Mouse (Mus musculus) spleen, postnatal 0 days (tissue): Measurements from ENCODE around the gene 9530003J23Rik. TPM values are rescaled to one million over a fixed set of nuclear protein-coding genes. Genes with fewer than 3 reads are reported as not detected.

Source experiments
- polyA plus RNA-seq: library from polyadenylated mRNA; unstranded; fragments of >200 nt; fragmentation: Nextera tagmentation; extraction: Ambion mirVana; gene quantifications from 2 replicates; pipeline ENCODE4 v1.2.1, GENCODE M21; 2015

9530003J23Rik gene
- polyA plus RNA-seq = not detected in 2 replicates

GRCm38 (mm10) chr10:117238603-117239002 lies at the start of gene 9530003J23Rik:
Gene 9530003J23Rik (minus strand): TSS chr10:117238703.

DNA sequence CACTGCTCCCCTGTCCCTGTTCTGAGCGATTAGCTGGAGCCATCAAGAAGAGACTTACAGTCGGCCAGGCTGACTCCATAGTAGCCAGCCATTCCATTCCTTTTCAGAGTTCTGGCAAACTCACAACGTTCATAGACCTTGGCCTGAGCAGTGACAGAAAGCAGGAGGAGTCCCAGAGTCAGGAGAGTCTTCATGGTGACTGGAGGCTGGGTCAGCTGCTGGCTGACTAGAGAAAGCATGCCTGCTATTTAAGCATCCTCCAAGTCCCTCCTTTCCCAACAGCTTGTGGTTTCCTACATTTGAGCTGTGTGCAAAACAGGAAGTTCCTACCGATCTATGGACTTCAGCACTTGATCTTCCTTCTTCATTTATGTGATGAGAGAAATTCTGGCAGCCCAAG lies 43.5 kb upstream of the 9530003J23Rik start, which contains the start of gene Lyz2:
Gene Lyz2 (minus strand): TSS at position 273 of the 400 bp plus-strand sequence.

DNA sequence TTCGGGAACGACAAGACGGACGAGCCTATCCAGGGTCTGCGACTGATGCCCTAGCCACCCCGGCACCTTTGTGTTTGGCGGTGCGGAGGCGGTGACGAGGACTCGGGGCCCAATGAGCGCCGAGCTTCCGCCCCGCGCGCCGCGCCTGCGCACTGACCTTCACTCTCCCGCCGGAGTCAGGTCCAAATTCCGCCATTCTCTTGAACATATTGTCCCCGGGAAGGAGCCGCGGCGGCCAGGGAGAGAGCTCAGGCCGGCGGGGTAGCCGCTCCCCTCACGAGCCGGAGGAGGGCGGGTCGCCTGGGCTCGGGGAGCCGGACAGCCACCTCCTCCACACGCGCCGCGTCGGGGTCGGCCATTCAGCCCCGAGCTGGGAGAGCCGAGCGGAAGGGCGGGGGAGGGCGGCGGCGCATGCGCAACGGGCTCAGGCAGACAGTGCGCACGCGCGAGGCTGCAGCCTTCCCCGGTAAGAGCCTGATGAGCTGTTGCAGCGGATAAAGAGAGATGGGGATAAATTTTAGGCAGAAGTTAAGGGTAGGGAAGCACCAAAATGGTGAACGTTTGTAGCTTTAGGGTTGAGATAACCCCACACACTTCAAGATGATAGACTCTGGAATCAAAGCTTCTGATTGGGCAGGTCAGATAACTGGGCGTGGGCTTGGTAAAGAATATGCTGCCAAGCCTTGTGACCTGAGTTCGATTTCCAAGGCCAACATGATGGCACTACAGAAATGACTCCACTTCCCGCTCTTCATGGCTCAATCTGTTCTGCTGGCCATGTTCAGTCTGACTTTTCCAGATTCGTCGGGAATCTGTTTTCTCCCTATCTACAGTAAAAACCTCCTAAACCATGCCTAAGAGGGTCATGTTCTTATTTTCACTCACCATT lies 14.2 kb downstream of the 9530003J23Rik start, which contains the start of gene Yeats4:
Gene Yeats4 (minus strand): TSS at position 406 of the 889 bp plus-strand sequence.

Other genes starting within 250 kb of the 9530003J23Rik start
- not detected in 2 replicates for gene Lrrc10, start 193.4 kb downstream of the 9530003J23Rik start, polyA plus RNA-seq
- gene Cct2, start 174.9 kb downstream of the 9530003J23Rik start, polyA plus RNA-seq = 190 and 200 TPM in 2 replicates
- gene Frs2, start 90.2 kb downstream of the 9530003J23Rik start, polyA plus RNA-seq = 12.5 and 12.8 TPM in 2 replicates
- 55.4 and 59.1 TPM in 2 replicates for gene Yeats4, start 14.2 kb downstream of the 9530003J23Rik start, polyA plus RNA-seq
- gene Lyz2, start 43.6 kb upstream of the 9530003J23Rik start, polyA plus RNA-seq = 843 and 1,348 TPM in 2 replicates
- 0.38 and 0.51 TPM in 2 replicates for gene Lyz1, start 54.2 kb upstream of the 9530003J23Rik start, polyA plus RNA-seq
- 76.5 and 80.2 TPM in 2 replicates for gene Cpsf6, start 141.3 kb upstream of the 9530003J23Rik start, polyA plus RNA-seq